Mouse (Mus musculus): Measurements from ENCODE around the gene Notch2. TPM values are rescaled to one million over a fixed set of nuclear protein-coding genes. Genes with fewer than 3 reads are reported as not detected.
"Not testable (repeated sequence)": the region's sequence is repeated elsewhere in the genome, so short reads cannot be mapped to it uniquely, and the experiment has no call there.

The Notch2 gene
- total RNA-seq, 2 experiments from 2014 or later: 13.0 to 15.7 TPM

GRCm38 (mm10) chr3:98094629-98095583 is 81.6 kb downstream of the Notch2 start:
- DNase-seq (ENCODE audit: low spot score in 2 of 2): no peak

- DNase-seq (ENCODE audit: low spot score in 2 of 2): no peak
These were observed 83.7 kb downstream of the Notch2 start for GRCm38 (mm10) chr3:98096981-98097380.

GRCm38 (mm10) chr3:98098676-98099075 is 85.3 kb downstream of the Notch2 start:
- DNase-seq (ENCODE audit: low spot score in 2 of 2): no peak

GRCm38 (mm10) chr3:98099287-98099686 is 86.0 kb downstream of the Notch2 start:
- DNase-seq (ENCODE audit: low spot score in 2 of 2): no peak

- no peak for DNase-seq (ENCODE audit: low spot score in 2 of 2)
These were observed 88.2 kb downstream of the Notch2 start for GRCm38 (mm10) chr3:98101541-98101940.

GRCm38 (mm10) chr3:98104851-98105471 is 91.6 kb downstream of the Notch2 start:
- DNase-seq (ENCODE audit: low spot score in 2 of 2): no peak

GRCm38 (mm10) chr3:98105496-98105895 is 92.2 kb downstream of the Notch2 start:
- DNase-seq (ENCODE audit: low spot score in 2 of 2): no peak

GRCm38 (mm10) chr3:98106115-98106514 is 92.8 kb downstream of the Notch2 start:
- no peak for DNase-seq (ENCODE audit: low spot score in 2 of 2)

GRCm38 (mm10) chr3:98106590-98107313 is 93.4 kb downstream of the Notch2 start:
- DNase-seq (ENCODE audit: low spot score in 2 of 2): peak in 1 of 2 experiments; percentile 19

- DNase-seq (ENCODE audit: low spot score in 2 of 2): no peak
These were observed 95.1 kb downstream of the Notch2 start for GRCm38 (mm10) chr3:98108416-98108815.

GRCm38 (mm10) chr3:98108866-98109265 is 95.5 kb downstream of the Notch2 start:
- no peak for DNase-seq (ENCODE audit: low spot score in 2 of 2)

- DNase-seq (ENCODE audit: low spot score in 2 of 2): no peak
These were observed 97.3 kb downstream of the Notch2 start for GRCm38 (mm10) chr3:98110610-98111009.

- no peak for DNase-seq (ENCODE audit: low spot score in 2 of 2)
These were observed 104.9 kb downstream of the Notch2 start for GRCm38 (mm10) chr3:98118252-98118651.

- DNase-seq (ENCODE audit: low spot score in 2 of 2): no peak
These were observed 106.0 kb downstream of the Notch2 start for GRCm38 (mm10) chr3:98119338-98119737.

GRCm38 (mm10) chr3:98120884-98121283 is 107.6 kb downstream of the Notch2 start:
- no peak for DNase-seq (ENCODE audit: low spot score in 2 of 2)

- DNase-seq (ENCODE audit: low spot score in 2 of 2): no peak
These were observed 114.4 kb downstream of the Notch2 start for GRCm38 (mm10) chr3:98127775-98128174.

- no peak for DNase-seq (ENCODE audit: low spot score in 2 of 2)
These were observed 115.4 kb downstream of the Notch2 start for GRCm38 (mm10) chr3:98128716-98129115.

GRCm38 (mm10) chr3:98132140-98132539 is 118.8 kb downstream of the Notch2 start:
- DNase-seq (ENCODE audit: low spot score in 2 of 2): not testable (repeated sequence)

- no peak for DNase-seq (ENCODE audit: low spot score in 2 of 2)
These were observed 119.3 kb downstream of the Notch2 start for GRCm38 (mm10) chr3:98132636-98133035.

GRCm38 (mm10) chr3:98141456-98141855 is 128.1 kb downstream of the Notch2 start:
- DNase-seq (ENCODE audit: low spot score in 2 of 2): no peak

- DNase-seq (ENCODE audit: low spot score in 2 of 2): no peak
These were observed 129.5 kb downstream of the Notch2 start for GRCm38 (mm10) chr3:98142862-98143261.

GRCm38 (mm10) chr3:98145204-98145603 is 131.9 kb downstream of the Notch2 start:
- DNase-seq (ENCODE audit: low spot score in 2 of 2): no peak

All from left cerebral cortex, adult 18-20 months (tissue).